Mouse (Mus musculus) cerebellum, adult 18-20 months (tissue): ENCODE data around the gene Dusp5.

Experiments used
- DNase-seq, 2 experiments: peaks; one replicate each; pipeline ENCODE4 v3.0.0; 2021

Gene Dusp5

GRCm38 (mm10) chr19:53528752-53529454, at the start of gene Dusp5:
Dusp5 (plus strand) TSS chr19:53529109.
- peak; percentile 98 to 99 for DNase-seq

- no peak for DNase-seq
Observed at GRCm38 (mm10) chr19:53479590-53479989, 49.3 kb upstream of the Dusp5 start.

- DNase-seq, result no peak
Observed at GRCm38 (mm10) chr19:53482093-53482492, 46.8 kb upstream of the Dusp5 start.

GRCm38 (mm10) chr19:53482527-53482926, 46.4 kb upstream of the Dusp5 start:
- peak in 1 of 2 experiments; percentile 56 for DNase-seq

DNA sequence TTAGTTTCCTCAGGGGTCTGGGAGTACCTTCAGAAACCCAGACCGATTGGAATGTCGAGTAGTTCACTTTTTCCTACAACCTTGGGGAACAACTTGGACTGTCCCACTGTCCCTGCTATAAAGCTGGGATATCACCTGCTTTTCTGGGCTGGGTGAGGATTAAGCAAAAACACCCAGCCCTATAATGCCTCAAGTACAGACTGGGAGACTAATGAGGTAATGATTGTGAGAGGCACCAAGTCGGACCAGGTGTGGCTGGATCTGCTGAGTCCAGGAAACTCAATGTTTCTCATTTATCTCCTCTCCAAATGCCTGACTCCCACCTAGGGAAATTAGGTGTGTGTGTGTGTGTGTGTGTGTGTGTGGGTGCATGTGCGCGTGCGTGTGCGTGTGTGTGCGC, 44.9 kb upstream of the Dusp5 start:
- no peak for DNase-seq

DNA sequence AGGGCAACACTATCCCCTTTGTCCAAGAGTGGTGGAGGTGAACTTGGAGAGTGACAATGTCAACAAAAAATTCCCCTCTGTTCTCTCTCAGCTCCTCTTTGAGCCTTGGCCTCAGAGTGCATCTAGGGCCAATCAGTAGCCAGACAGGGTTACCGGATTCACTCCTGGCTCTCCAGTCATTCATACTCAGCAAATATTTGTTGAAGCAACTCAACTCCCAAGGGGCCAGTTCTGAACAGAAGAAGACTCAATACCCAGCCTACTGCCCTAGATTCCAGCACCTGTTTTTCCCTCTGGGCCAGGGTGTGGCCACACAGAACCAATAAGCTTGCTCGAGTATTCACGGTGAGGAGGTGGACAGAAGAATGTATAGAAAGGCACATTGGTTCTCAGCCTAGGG, 44.0 kb upstream of the Dusp5 start:
- no peak for DNase-seq

- DNase-seq, result no peak
Observed at GRCm38 (mm10) chr19:53489187-53489586, 39.7 kb upstream of the Dusp5 start.

GRCm38 (mm10) chr19:53489910-53490309, 39.0 kb upstream of the Dusp5 start:
- DNase-seq, result no peak

DNA sequence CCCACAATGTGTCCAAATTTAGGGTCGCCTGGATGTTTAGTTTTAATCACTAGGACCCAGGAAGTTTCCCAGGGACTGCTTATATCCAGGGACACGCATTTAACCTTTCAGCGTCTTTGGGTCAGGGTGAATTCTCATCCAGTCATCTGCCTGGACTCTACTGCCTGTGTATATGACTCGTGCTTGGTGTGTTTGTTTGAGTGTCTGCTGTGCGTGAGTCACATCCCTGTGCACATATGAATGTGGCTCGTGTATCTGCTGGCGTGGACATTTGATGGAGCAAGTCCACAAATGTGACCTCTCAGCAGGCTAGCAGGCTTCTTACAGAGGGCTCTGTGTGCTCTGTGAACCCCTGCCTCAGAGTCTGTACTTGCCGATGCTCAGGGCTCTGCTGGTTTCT, 38.0 kb upstream of the Dusp5 start:
- no peak for DNase-seq

GRCm38 (mm10) chr19:53492528-53492927, 36.4 kb upstream of the Dusp5 start:
- no peak for DNase-seq

DNA sequence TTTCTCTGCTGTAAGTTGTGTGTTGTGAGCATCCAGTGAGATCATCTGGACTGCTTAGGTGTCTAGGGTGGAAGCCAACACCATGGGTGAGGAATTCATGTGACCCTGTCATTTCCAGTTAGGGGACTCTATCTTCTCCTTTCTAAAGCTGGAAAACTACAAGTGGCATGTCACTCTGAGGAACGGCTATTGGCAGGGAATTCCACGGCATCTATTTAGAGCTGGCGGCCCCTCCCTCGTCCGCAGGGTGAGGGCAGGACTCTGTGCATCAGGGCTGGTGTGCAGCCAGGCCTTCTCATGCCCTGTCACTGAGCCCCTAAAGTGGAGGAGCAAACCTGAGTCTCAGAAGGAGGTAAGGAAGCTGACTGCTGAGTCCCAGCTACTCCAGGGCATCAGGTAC, 35.0 kb upstream of the Dusp5 start:
- DNase-seq, result no peak

- DNase-seq, result no peak
Observed at GRCm38 (mm10) chr19:53497910-53498309, 31.0 kb upstream of the Dusp5 start.

- DNase-seq, result no peak
Observed at GRCm38 (mm10) chr19:53499049-53499448, 29.9 kb upstream of the Dusp5 start.

DNA sequence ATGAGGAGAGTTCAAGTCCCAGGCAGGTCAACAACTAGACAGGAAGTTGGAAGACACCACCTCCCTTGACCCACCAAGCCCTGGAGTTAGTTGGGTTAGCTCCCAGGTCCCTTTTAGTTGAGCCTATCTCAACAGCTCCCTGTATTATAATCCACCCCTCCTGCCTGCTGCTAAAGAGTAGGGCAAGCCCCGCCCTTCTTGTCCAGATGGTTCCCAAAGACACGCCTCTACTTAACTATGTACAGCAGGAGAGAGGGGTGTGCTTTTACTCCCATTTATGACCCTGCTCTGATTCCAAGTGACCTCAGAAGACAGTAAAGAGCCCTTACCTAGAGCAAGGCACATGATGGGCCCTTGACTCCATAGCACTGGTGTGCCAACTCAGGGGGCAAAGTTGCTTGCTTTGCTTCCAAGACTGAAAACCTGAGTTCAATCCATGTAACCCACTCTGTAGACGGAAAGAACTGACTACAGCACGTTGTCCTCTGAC, 29.4 kb upstream of the Dusp5 start:
- DNase-seq, result peak; percentile 30 to 56

- DNase-seq, result peak; percentile 95 to 96
Observed at GRCm38 (mm10) chr19:53500298-53501006, 28.5 kb upstream of the Dusp5 start.

DNA sequence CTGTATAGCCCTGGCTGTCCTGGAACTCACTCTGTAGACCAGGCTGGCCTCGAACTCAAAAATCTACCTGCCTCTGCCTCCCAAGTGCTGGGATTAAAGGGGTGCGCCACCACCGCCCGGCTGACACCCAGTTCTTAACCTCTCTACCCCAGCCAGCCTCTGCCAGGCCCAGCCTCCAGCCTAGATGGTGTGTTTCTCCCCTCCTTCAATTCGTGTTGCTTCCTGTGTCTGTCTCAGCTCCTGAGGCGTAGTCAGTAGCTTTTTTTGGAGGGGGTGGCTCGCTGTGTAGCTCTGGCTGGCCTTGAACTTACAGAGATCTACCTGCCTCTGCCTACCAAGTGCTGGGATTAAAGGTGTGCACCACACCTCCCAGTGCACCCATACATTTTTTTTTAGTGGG, 27.7 kb upstream of the Dusp5 start:
- DNase-seq, result peak in 1 of 2 experiments; percentile 35

DNA sequence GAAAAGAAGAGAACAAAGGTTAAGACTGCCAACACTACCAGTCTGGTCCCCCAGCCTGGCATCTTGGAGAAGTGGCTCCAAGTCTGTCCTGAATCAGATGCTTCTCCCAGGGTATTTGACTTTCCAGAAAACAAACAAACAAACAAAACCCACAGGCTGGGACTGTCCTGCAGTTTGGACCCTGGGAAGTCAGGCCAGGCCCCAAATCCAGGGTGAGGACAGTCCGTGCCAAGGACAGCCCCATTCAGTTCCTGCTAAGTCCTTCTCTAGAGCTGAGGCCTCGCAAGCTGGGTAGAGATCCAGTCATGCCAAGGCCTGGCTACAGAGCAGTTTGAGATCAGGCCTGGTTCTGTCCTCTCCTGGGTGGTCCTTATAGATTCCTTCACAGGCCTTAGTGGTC, 27.1 kb upstream of the Dusp5 start:
- DNase-seq, result peak in 1 of 2 experiments; percentile 28

GRCm38 (mm10) chr19:53502891-53503371, 26.0 kb upstream of the Dusp5 start:
- peak in 1 of 2 experiments; percentile 34 for DNase-seq

DNA sequence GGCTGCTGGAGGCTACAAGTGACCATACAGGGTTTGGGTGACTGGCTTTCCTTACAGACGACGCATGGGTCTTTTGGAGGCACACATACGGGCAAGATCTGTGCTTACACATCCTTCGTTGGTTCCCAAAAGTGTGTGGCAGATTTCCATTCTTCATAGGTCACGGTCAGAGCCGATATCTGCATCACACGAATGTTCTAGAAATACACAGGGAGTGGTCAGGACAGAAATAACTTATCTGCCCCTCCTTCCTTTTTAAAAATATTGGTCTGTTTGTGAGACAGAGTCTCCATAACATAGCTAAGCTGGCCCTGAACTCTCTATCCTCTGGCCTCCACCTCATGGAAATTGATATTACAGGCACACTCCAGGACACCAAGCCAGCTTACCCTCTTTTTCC, 24.7 kb upstream of the Dusp5 start:
- no peak for DNase-seq

DNA sequence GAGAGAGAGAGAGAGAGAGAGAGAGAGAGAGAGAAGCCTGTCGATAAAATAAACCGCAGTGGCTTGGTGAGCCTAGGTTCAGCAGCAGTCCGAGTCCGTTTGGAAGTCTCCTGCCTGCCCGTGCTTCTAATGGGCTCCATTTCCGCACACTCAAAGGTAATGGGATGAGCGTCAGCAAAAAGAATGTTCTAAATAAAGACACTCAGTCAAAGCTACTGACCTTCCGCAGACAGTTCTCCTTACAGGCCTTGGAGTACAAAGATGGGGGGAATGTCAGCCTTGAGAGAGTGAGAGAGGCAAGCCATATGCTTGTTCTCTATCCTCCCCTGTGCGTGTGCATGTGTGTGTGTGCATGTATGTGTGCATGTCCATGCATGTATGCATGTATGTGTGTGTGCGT, 23.2 kb upstream of the Dusp5 start:
- DNase-seq, result no peak

- DNase-seq, result no peak
Observed at GRCm38 (mm10) chr19:53507497-53507896, 21.4 kb upstream of the Dusp5 start.

DNA sequence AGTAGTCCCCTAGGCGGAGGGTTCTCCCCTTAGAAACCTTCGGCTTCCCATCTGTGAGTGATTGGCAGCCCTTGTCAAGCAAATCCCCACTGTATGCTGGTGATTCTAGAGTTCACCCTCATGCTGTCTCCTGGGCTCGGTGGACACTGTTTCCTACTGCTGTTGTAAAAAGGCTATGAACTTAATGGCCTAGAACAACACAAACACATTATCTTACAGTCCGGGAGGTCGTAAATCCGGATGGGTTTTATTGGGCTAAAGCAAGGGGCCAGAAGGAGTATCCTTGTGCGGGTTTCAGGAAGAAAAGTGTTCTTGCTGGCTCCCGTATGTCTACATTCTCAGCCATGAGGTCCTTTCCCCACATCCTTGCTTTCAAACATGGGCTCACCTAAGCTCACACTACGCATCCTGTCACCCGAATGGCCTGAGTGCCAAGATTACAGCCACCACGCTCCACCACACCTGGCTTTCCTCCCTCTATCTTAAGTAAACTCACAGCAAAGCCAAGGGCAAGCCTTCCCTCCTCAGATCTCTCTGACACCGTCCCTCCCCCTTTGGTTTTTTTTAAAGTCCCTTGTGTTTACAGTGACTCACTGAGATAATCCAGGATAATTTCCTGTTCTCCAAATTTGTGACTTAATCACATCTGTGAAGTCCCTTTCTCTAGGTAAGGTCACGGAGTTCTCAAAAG, 17.5 kb upstream of the Dusp5 start:
- no peak for DNase-seq

- peak; percentile 70 to 73 for DNase-seq
Observed at GRCm38 (mm10) chr19:53517370-53518096, 11.4 kb upstream of the Dusp5 start.
